In the genomic region with DNA sequence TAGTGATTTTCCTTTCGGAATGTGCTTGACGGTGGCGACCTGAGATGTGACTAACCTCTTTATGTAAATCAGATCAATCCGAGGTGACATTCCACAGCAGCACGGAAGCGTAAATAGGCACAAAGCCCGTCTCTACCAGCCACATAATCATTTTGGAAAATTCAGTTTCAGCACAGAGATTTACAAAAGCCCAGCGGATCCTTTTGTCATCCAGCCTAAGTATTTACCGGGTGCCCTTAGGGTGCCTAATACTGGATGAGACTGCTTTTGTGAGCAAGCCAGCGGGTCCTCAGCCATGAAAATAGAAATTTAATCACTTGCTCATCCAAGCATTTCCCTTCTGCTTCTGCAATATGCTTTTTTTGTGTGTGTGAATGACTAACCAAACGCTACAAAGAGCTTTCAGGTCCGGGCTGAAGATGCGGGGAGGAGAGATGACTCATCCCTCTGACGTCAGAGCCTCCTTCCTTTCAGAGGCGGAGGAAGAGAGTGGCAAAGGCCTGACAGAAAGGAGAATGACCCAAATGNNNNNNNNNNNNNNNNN, we compare ENCODE assay signal across 8 mouse cellular contexts.
DNase-seq lines count a peak whose midpoint lies in the region; ATAC-seq and TF ChIP-seq lines count a peak whose summit lies in the region.

No protein-coding gene starts in this region.

- peak overlapping the region; percentile 44 for H3K4me2 ChIP-seq in liver, embryonic 16.5 days (ENCODE audit: low read depth, low read length)
- H3K4me2 ChIP-seq in neural tube, embryonic 14.5 days (ENCODE audit: low read depth, low read length), result peak overlapping the region; percentile 69

- no peak for TF ChIP-seq CTCF in E14TG2a.4 (conservative IDR thresholded peaks at IDR 0.05; ENCODE audit: low read length)
- TF ChIP-seq CTCF in brain, embryonic 14.5 days (IDR thresholded peaks at IDR 0.05; ENCODE audit: borderline replicate concordance, extremely low read depth, insufficient read depth, insufficient read length), result no peak

- H3K27ac ChIP-seq in forebrain, embryonic 10.5 days, result peak overlapping the region; percentile 74
- no peak overlapping the region for H3K27ac ChIP-seq in liver, embryonic 16.5 days (ENCODE audit: low read length)
- peak overlapping the region; percentile 89 for H3K27ac ChIP-seq in neural tube, embryonic 14.5 days (ENCODE audit: low read depth, low read length)

- no peaks in the 10 kb centered on the region; the same call in 1 of the 2 replicates for H3K9me3 ChIP-seq in E14TG2a.4 (ENCODE audit: low read length)
- no peaks in the 10 kb centered on the region for H3K9me3 ChIP-seq in forebrain, embryonic 10.5 days
- no peaks in the 10 kb centered on the region for H3K9me3 ChIP-seq in liver, embryonic 16.5 days (replicated peaks; ENCODE audit: control insufficient read depth, low read length)
- H3K9me3 ChIP-seq in neural tube, embryonic 14.5 days (ENCODE audit: control insufficient read depth, low read length), result no peaks in the 10 kb centered on the region

- no peak overlapping the region for H3K9ac ChIP-seq in liver, embryonic 16.5 days (ENCODE audit: low read depth, low read length)
- H3K9ac ChIP-seq in neural tube, embryonic 14.5 days (replicated peaks; ENCODE audit: low read depth, low read length), result peak overlapping the region; percentile 67

- 0 out of 2 replicates have a peak overlapping the region, but pooled peaks have one; percentile 17 for H3K4me3 ChIP-seq in E14TG2a.4 (replicated peaks; ENCODE audit: low read length)
- peak overlapping the region; percentile 48 for H3K4me3 ChIP-seq in forebrain, embryonic 10.5 days
- peak overlapping the region; percentile 22 for H3K4me3 ChIP-seq in liver, embryonic 16.5 days (ENCODE audit: low read depth, low read length)
- peak overlapping the region; percentile 39 for H3K4me3 ChIP-seq in neural tube, embryonic 14.5 days (ENCODE audit: low read depth, low read length)

- H3K4me1 ChIP-seq in E14TG2a.4 (replicated peaks; ENCODE audit: low read depth, low read length), result peaks cover 18% of the 10 kb centered on the region
- H3K4me1 ChIP-seq in forebrain, embryonic 10.5 days, result peaks cover 30% of the 10 kb centered on the region
- no peaks in the 10 kb centered on the region for H3K4me1 ChIP-seq in liver, embryonic 16.5 days (ENCODE audit: control insufficient read depth, low read depth, low read length)
- H3K4me1 ChIP-seq in neural tube, embryonic 14.5 days (ENCODE audit: control insufficient read depth, insufficient read depth, low read length), result no peaks in the 10 kb centered on the region

- peak; percentile 94 for DNase-seq in brain, embryonic 14.5 days (ENCODE audit: low read depth)
- peak; percentile 68 for DNase-seq in forebrain, embryonic 10.5 days (ENCODE audit: extremely low spot score, low spot score)
- peak; percentile 34 to 44 for DNase-seq in heart, postnatal 10 days
- peak; percentile 34 to 51 for DNase-seq in kidney, postnatal 4 days

- H3K27me3 ChIP-seq in E14TG2a.4 (ENCODE audit: insufficient read depth, low read length), result no peaks in the 10 kb centered on the region; the same call in 1 of the 2 replicates
- no peaks in the 10 kb centered on the region; the same call in 1 of the 2 replicates for H3K27me3 ChIP-seq in forebrain, embryonic 10.5 days (ENCODE audit: poor library complexity, severe bottlenecking)
- no peaks in the 10 kb centered on the region for H3K27me3 ChIP-seq in liver, embryonic 16.5 days (ENCODE audit: control insufficient read depth, insufficient read depth, low read depth, low read length)
- H3K27me3 ChIP-seq in neural tube, embryonic 14.5 days (ENCODE audit: control insufficient read depth, insufficient read depth, low read length), result no peaks in the 10 kb centered on the region

- intact Hi-C loops in heart, postnatal 10 days (cut with DNase I), result no loop called here

- H3K36me3 ChIP-seq in E14TG2a.4 (ENCODE audit: insufficient read depth, low read length), result no peaks in the 10 kb centered on the region
- H3K36me3 ChIP-seq in forebrain, embryonic 10.5 days (replicated peaks), result no peaks in the 10 kb centered on the region
- H3K36me3 ChIP-seq in liver, embryonic 16.5 days (ENCODE audit: control insufficient read depth, insufficient read depth), result no peaks in the 10 kb centered on the region
- H3K36me3 ChIP-seq in neural tube, embryonic 14.5 days (ENCODE audit: control insufficient read depth, insufficient read depth, low read length), result no peaks in the 10 kb centered on the region

- WGBS in forebrain, embryonic 10.5 days, result 2% methylated on average over 15 of the region's 15 CpGs
- 11% methylated on average over 15 of the region's 15 CpGs for WGBS in liver, embryonic 16.5 days (ENCODE audit: insufficient replicate concordance)
- 3% methylated on average over 15 of the region's 15 CpGs for WGBS in neural tube, embryonic 14.5 days

- ATAC-seq in liver, embryonic 16.5 days (ENCODE audit: low read depth), result no peak
- ATAC-seq in neural tube, embryonic 14.5 days (ENCODE audit: low read depth), result peak; percentile 94
- ATAC-seq in erythroid progenitor cell, adult 5-6 weeks (replicated peaks; ENCODE audit: low FRiP score, poor library complexity, severe bottlenecking), result no peak

- no peak for TF ChIP-seq POLR2A in brain, embryonic 14.5 days (IDR thresholded peaks at IDR 0.05; ENCODE audit: borderline replicate concordance, extremely low read depth, insufficient read depth, insufficient read length, poor library complexity, severe bottlenecking)

Comparison
In these comparisons a context has a peak if more than half of its experiments do, and no peak if none do; other contexts are left out.
1. DNase-seq: peak in every context shown above with its lines; median percentile 94 in brain, embryonic 14.5 days; 68 in forebrain, embryonic 10.5 days; 42 in kidney, postnatal 4 days; 39 in heart, postnatal 10 days.